Mouse (Mus musculus): ENCODE data around the gene Aktip. TPM values are rescaled to one million over a fixed set of nuclear protein-coding genes. Genes with fewer than 3 reads are reported as not detected.

The Aktip gene
- total RNA-seq, 2 experiments from 2014 or later, result 31.7 to 34.2 TPM

- DNase-seq, result no peak
- intact Hi-C loops (cut with DNase I; ENCODE audit: low total_unique reads), result no loop called here
Observed at GRCm38 (mm10) chr8:91077077-91077867, 122.5 kb downstream of the Aktip start.

DNA sequence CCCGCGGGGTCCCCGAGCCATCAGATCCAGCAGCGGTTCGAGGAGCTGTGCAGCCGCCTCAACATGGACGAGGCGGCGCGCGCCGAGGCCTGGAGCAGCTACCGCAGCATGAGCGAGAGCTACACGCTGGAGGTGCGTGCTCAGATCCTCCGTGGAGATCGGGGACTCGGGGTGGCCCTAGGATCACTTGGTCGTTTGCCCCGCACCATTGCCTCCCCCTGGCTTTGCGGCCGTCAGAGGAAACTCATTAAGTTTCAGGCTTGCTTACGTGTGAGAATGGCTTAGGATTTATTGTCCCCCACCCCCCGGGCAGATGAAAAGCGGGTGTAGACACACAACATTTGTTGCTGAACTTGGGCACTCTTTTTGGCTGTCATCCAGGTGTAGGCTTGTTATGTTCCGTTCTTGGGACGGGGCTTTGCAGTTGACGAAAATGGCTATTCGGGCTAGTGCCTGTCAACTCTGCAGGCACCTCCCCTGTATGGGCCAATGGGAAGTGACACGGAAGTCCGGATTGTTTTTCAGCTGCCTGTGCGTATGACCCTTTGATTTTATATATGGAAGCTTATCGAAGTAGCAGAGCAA is 129.4 kb downstream of the Aktip start:
- intact Hi-C loops (cut with DNase I; ENCODE audit: low total_unique reads), result no loop called here
- peak; percentile 76 for DNase-seq

DNA sequence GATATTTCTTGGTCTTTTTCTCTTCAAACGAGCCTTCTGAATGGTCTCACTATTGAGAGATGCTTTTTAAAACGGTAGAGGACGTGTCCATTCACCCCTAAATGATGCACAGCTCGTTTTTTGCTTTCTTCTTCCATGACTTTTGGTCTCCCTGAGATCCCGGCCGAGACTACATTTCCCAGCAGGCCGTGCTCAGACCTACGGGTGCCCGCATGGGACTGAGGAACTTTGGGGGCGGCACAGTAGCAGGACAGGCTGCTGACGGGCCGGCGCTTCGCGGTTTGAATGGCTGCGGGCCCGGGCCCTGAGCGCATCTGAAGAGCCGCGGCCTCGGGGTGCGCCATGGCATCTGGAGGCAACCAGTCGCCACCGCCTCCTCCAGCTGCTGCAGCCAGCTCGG is 129.9 kb downstream of the Aktip start, which contains the start of gene Rbl2:
Gene Rbl2 (plus strand): TSS at position 224 of the 400 bp plus-strand sequence.
- DNase-seq, result peak; percentile 95
- intact Hi-C loops (cut with DNase I; ENCODE audit: low total_unique reads), result no loop called here

DNA sequence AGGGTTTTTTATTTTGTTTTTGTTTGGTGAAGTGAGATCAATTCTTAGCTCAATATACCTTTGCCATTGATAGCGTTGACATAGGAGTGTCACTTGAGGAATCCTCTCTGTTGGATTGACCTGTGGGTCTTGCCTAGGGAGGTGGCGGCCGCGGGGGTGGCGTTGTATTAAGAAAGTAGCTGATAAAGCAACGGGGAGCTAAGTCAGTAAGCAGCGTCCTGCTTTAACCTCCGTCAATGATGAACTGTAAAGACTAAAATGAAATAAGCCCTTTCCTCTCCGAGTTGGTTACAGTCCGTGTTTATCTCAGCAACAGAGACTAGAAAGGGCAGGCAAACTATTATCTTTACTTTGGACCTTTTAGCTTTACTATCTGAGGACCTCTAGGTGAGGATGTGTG is 130.4 kb downstream of the Aktip start:
- intact Hi-C loops (cut with DNase I; ENCODE audit: low total_unique reads), result no loop called here
- DNase-seq, result no peak

- DNase-seq, result no peak
- intact Hi-C loops (cut with DNase I; ENCODE audit: low total_unique reads), result no loop called here
Observed at GRCm38 (mm10) chr8:91065179-91065578, 134.6 kb downstream of the Aktip start.

Other genes starting within 250 kb of the Aktip start
- 10 to 100 TPM; 18.6 to 23.8 TPM for gene Rbl2, start 129.9 kb downstream of the Aktip start, total RNA-seq (2021)
- 1 to 10 TPM; 1.8 to 3.3 TPM for gene Rpgrip1l, start 113.3 kb upstream of the Aktip start, total RNA-seq (2021)
- gene Fto, start 113.5 kb upstream of the Aktip start, total RNA-seq (2021), result 10 to 100 TPM; 84.9 to 96.5 TPM

Measured in gastrocnemius, postnatal 14 days (tissue).